Mouse (Mus musculus) MEL (cell line): Measurements from ENCODE around the gene Hoxd1.

ENCODE experiments used
- CTCF ChIP-seq, 3 experiments: IDR thresholded peaks in 2 of 3; conservative IDR thresholded peaks in 1 of 3; 2 replicates each; pipeline ENCODE4 v1.5.1; 2011 to 2012; ENCODE audit warnings: low read length in 3 of 3, low read depth in 2 of 3, mild to moderate bottlenecking in 2 of 3, improper control_type of control experiment in 1 of 3, inconsistent platforms in 1 of 3, mixed read lengths in 1 of 3, moderate library complexity in 1 of 3; ENCODE audit not compliant: control insufficient read depth in 1 of 3, insufficient read depth in 1 of 3, poor library complexity in 1 of 3, severe bottlenecking in 1 of 3
- JUND ChIP-seq: IDR thresholded peaks from 2 replicates; pipeline ENCODE4 v1.6.1; 2011; ENCODE audit warnings: low read depth, mild to moderate bottlenecking, improper control_type of control experiment, low read length
- MXI1 ChIP-seq: IDR thresholded peaks from 2 replicates; pipeline ENCODE4 v1.6.1; 2011; ENCODE audit warnings: mild to moderate bottlenecking, low read depth, low read length, improper control_type of control experiment
- POLR2A ChIP-seq, 2 experiments: IDR thresholded peaks; 2 replicates each; pipeline ENCODE4 v1.6.1; 2011 to 2012; ENCODE audit warnings: low read length in 2 of 2, mild to moderate bottlenecking in 2 of 2, control low read depth in 1 of 2, improper control_type of control experiment in 1 of 2, low read depth in 1 of 2, moderate library complexity in 1 of 2; ENCODE audit not compliant: control insufficient read depth in 1 of 2, insufficient read depth in 1 of 2, poor library complexity in 1 of 2
- SMC3 ChIP-seq: IDR thresholded peaks from 2 replicates; pipeline ENCODE4 v1.6.1; 2011; ENCODE audit warnings: low read depth, low read length, improper control_type of control experiment
- USF1 ChIP-seq: IDR thresholded peaks from 2 replicates; pipeline ENCODE4 v1.6.1; 2014; ENCODE audit warnings: low read depth, mild to moderate bottlenecking, inconsistent platforms, low read length, improper control_type of control experiment, moderate library complexity
- USF2 ChIP-seq, 2 experiments: IDR thresholded peaks; 2 replicates each; pipeline ENCODE4 v1.6.1; 2011 to 2012; ENCODE audit warnings: improper control_type of control experiment in 2 of 2, low read length in 2 of 2, borderline replicate concordance in 1 of 2, inconsistent platforms in 1 of 2, low read depth in 1 of 2, mild to moderate bottlenecking in 1 of 2; ENCODE audit not compliant: insufficient read depth in 1 of 2
- ZNF384 ChIP-seq: IDR thresholded peaks from 2 replicates; pipeline ENCODE4 v1.6.1; 2012; ENCODE audit warnings: low read depth, mild to moderate bottlenecking, inconsistent platforms, low read length, improper control_type of control experiment

GRCm38 (mm10) chr2:74735851-74736687 is 26.7 kb upstream of the Hoxd1 start:
- TF ChIP-seq ZNF384 (no peak), USF2 (IDR thresholded peaks at IDR 0.05; ENCODE audit: borderline replicate concordance in 1 of 2, insufficient read depth in 1 of 2, low read depth in 1 of 2, low read length in 2 of 2) (no peak), CTCF (IDR thresholded peaks at IDR 0.05 in 2 of 3, conservative IDR thresholded peaks at IDR 0.05 in 1 of 3; ENCODE audit: control insufficient read depth in 1 of 3, insufficient read depth in 1 of 3, low read depth in 2 of 3, low read length in 3 of 3, poor library complexity in 1 of 3, severe bottlenecking in 1 of 3) (no peak), MXI1 (no peak), JUND (no peak), USF1 (no peak), POLR2A (IDR thresholded peaks at IDR 0.05; ENCODE audit: control insufficient read depth in 1 of 2, insufficient read depth in 1 of 2, low read depth in 1 of 2, low read length in 2 of 2, poor library complexity in 1 of 2) (no peak), SMC3 (no peak)
